Mouse (Mus musculus) G1E (cell line): ENCODE measurements around the gene Wdr78. TPM values are rescaled to one million over a fixed set of nuclear protein-coding genes. Genes with fewer than 3 reads are reported as not detected.

Experiments used
- ATAC-seq: 2 replicates; pipeline ENCODE4 v1.8.0; 2016; ENCODE audit warnings: mild to moderate bottlenecking; ENCODE audit not compliant: insufficient number of reproducible peaks, poor library complexity, low FRiP score, severe bottlenecking; ENCODE audit errors: extremely low read depth
- DNase-seq: peaks from one replicate; pipeline ENCODE4 v3.0.0; 2012; ENCODE audit warnings: low spot score
- H3K27me3 ChIP-seq: 2 replicates; pipeline ENCODE4 v1.6.1; 2012; ENCODE audit warnings: mild to moderate bottlenecking, low read length, inconsistent platforms; ENCODE audit not compliant: insufficient read depth
- H3K36me3 ChIP-seq: replicated peaks from 2 replicates; pipeline ENCODE3; 2012; ENCODE audit warnings: mild to moderate bottlenecking, inconsistent platforms
- H3K4me1 ChIP-seq: 2 replicates; pipeline ENCODE4 v1.6.1; 2012; ENCODE audit warnings: low read depth, low read length, inconsistent platforms, mixed read lengths; ENCODE audit not compliant: insufficient read depth
- H3K4me3 ChIP-seq: 2 replicates; pipeline ENCODE4 v1.5.1; 2012; ENCODE audit warnings: low read depth, mild to moderate bottlenecking, inconsistent platforms, low read length, moderate library complexity, mixed read lengths
- H3K9me3 ChIP-seq: replicated peaks from 2 replicates; pipeline ENCODE4 v1.6.1; 2012; ENCODE audit warnings: inconsistent platforms
- CTCF ChIP-seq: IDR thresholded peaks from 2 replicates; pipeline ENCODE4 v1.5.1; 2012; ENCODE audit warnings: low read depth, low read length, inconsistent platforms, mixed read lengths
- GATA1 ChIP-seq: IDR thresholded peaks from 2 replicates; pipeline ENCODE4 v1.6.1; 2012; ENCODE audit warnings: borderline replicate concordance, low read length, inconsistent platforms, mixed read lengths
- GATA2 ChIP-seq: IDR thresholded peaks from 2 replicates; pipeline ENCODE4 v1.6.1; 2012; ENCODE audit warnings: low read depth, low read length, inconsistent platforms, borderline replicate concordance
- POLR2AphosphoS5 ChIP-seq: IDR thresholded peaks from 2 replicates; pipeline ENCODE4 v1.6.1; 2012; ENCODE audit warnings: low read depth, low read length, inconsistent platforms; ENCODE audit not compliant: insufficient replicate concordance
- TAL1 ChIP-seq: conservative IDR thresholded peaks from 2 replicates; pipeline ENCODE4 v1.6.1; 2012; ENCODE audit warnings: low read depth, low read length, inconsistent platforms, mixed read lengths
- polyA plus RNA-seq: library from polyadenylated mRNA; stranded (reverse); fragments of >175 nt; gene quantifications from 2 replicates; pipeline ENCODE4 v1.2.3, GENCODE M21; 2012
- total RNA-seq, 2 experiments: library from RNA; stranded (forward) in 1 of 2; stranded (reverse) in 1 of 2; fragments of 200-1000 nt in 1 of 2; fragments of >200 nt in 1 of 2; fragmentation: Nextera tagmentation in 1 of 2; gene quantifications; 2 replicates each; pipeline ENCODE4 v1.2.3; 2014 to 2017

Wdr78 gene
- total and polyA plus RNA-seq, 3 experiments: 0.59 to 3.8 (median 1.0) TPM

DNA sequence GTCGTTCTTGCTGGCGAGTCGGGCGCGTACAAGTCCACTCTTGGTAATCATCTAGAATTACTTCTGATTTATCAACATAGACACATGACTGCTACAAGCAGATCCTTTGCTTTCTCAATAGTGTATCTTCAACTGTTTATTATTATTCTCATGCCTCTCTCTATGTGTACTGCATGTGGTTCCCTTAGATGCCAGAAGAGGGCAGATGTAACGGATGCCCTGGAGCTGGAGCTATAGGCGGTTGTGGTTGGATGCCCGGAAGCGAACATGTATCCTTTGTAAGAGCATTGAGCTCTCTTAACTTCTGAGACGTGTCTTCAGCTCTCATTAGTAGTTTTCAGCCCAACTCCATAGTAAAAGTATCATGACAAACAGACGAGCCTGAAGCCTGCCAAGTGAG lies 71.4 kb downstream of the Wdr78 start:
- no peak for TF ChIP-seq CTCF
- TF ChIP-seq POLR2AphosphoS5: no peak
- no peak for TF ChIP-seq TAL1
- TF ChIP-seq GATA1: no peak
- no peak for TF ChIP-seq GATA2
- H3K36me3 ChIP-seq: no peaks in the 10 kb centered on the region
- ATAC-seq (no peak), DNase-seq (no peak)
- H3K4me3 ChIP-seq: no peak overlapping the region
- no peaks in the 10 kb centered on the region for H3K9me3 ChIP-seq
- no peaks in the 10 kb centered on the region for H3K27me3 ChIP-seq
- no peaks in the 10 kb centered on the region for H3K4me1 ChIP-seq

- no peak for DNase-seq
- no peaks in the 10 kb centered on the region for H3K9me3 ChIP-seq
- TF ChIP-seq CTCF (no peak), GATA2 (no peak), TAL1 (no peak), GATA1 (no peak), POLR2AphosphoS5 (no peak)
- H3K4me3 ChIP-seq: no peak overlapping the region
- no peak for ATAC-seq
- no peaks in the 10 kb centered on the region for H3K4me1 ChIP-seq
- H3K36me3 ChIP-seq: no peaks in the 10 kb centered on the region
- no peaks in the 10 kb centered on the region for H3K27me3 ChIP-seq
Observed at GRCm38 (mm10) chr4:103039838-103040191, 74.5 kb downstream of the Wdr78 start.

GRCm38 (mm10) chr4:103039103-103039837 lies 75.1 kb downstream of the Wdr78 start:
- no peak overlapping the region for H3K4me3 ChIP-seq
- H3K27me3 ChIP-seq: no peaks in the 10 kb centered on the region
- TF ChIP-seq CTCF (no peak), POLR2AphosphoS5 (no peak)
- ATAC-seq (no peak), DNase-seq (no peak)
- H3K36me3 ChIP-seq: no peaks in the 10 kb centered on the region
- no peaks in the 10 kb centered on the region for H3K4me1 ChIP-seq
- no peaks in the 10 kb centered on the region for H3K9me3 ChIP-seq

DNA sequence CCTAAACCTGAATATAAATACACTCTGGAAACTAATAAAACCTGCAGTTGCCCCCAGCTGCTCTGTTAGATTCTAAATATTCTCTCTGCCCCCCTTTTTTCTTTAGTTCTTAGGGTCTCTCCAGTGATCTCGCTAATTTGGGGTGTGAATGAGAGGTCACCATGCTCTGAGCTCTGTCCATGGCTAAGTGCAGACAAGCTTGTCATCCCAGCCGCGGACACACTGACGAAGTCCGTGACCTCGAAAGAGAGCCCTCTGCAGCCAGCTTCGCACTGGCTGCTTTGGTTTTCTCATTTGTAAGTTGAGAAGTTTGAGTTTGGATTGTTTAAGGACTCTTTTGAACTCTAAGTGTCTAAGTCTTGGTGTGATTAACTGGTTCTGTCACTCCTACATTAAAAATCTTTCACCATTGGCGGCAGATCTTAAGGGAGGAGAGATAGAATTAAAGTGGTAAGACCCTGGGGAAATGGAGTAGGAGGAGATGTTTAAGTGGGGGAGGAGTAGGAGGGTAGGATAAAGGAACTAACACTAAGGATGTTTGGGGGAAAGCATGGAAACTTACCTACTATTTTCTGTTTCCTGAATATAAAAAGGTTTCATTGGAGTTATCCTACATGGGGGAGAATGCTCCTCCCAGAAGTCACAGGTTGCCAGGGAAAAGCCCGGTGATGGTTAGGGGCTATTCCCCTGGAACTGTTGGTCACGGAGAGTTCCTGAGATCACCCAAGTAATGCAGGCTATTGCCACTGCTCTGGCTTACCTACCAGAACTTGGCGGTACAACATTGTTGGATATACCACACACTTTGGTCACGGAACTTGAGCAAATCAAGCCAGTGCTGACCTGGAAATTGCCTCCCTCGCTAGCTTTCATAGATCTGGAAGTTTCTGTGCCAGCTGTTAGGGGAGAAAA lies 85.9 kb downstream of the Wdr78 start:
- ATAC-seq (no peak), DNase-seq (no peak)
- TF ChIP-seq TAL1 (no peak), GATA2 (no peak), GATA1 (no peak), POLR2AphosphoS5 (no peak), CTCF (no peak)
- H3K36me3 ChIP-seq: no peaks in the 10 kb centered on the region
- no peaks in the 10 kb centered on the region for H3K4me1 ChIP-seq
- H3K9me3 ChIP-seq: no peaks in the 10 kb centered on the region
- no peaks in the 10 kb centered on the region for H3K27me3 ChIP-seq
- H3K4me3 ChIP-seq: no peak overlapping the region

- no peaks in the 10 kb centered on the region for H3K36me3 ChIP-seq
- no peak overlapping the region for H3K4me3 ChIP-seq
- ATAC-seq: no peak
- H3K4me1 ChIP-seq: no peaks in the 10 kb centered on the region
- DNase-seq: no peak
- no peaks in the 10 kb centered on the region for H3K9me3 ChIP-seq
- H3K27me3 ChIP-seq: no peaks in the 10 kb centered on the region
- TF ChIP-seq GATA1 (no peak), GATA2 (no peak), POLR2AphosphoS5 (no peak), TAL1 (no peak), CTCF (no peak)
Observed at GRCm38 (mm10) chr4:103027745-103028144, 86.6 kb downstream of the Wdr78 start.

- Histone ChIP-seq H3K36me3 (no peaks in the 10 kb centered on the region), H3K9me3 (no peaks in the 10 kb centered on the region), H3K27me3 (no peaks in the 10 kb centered on the region), H3K4me3 (no peak within 1 kb of the TSS), H3K4me1 (no peaks in the 10 kb centered on the region)
- no peak for ATAC-seq
- no peak for DNase-seq
- TF ChIP-seq TAL1: no peak
- TF ChIP-seq GATA2: no peak
Observed at GRCm38 (mm10) chr4:103026621-103027020, 87.7 kb downstream of the Wdr78 start, which contains the start of gene Insl5. Gene Insl5 (minus strand): TSS chr4:103026842.

DNA sequence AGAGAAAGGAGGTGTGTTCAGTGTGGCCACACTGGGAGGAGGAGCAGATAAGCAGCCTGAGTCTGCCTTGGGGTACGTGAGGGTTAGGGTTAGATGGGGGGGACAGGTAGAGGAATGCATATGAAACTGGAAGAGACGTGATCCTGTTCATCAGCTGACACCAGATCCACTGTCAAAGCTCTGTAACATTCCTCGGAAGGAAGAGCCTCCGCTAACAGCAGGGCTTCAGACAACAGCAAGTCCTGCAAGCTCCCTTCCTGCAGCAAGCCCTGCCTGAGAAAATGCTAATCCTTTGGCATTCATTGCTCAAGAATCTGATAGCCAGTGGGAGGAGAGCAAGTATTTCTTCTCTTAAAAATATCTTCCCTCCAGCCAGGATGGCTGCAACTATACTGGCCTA lies 100.9 kb downstream of the Wdr78 start:
- Histone ChIP-seq H3K4me3 (no peak overlapping the region), H3K36me3 (no peaks in the 10 kb centered on the region), H3K4me1 (no peaks in the 10 kb centered on the region), H3K9me3 (no peaks in the 10 kb centered on the region), H3K27me3 (no peaks in the 10 kb centered on the region)
- no peak for TF ChIP-seq CTCF
- no peak for TF ChIP-seq POLR2AphosphoS5
- no peak for TF ChIP-seq GATA1
- TF ChIP-seq GATA2: no peak
- no peak for TF ChIP-seq TAL1
- DNase-seq: no peak
- ATAC-seq: no peak
